Mouse (Mus musculus): ENCODE data around the gene Stk16. TPM values are rescaled to one million over a fixed set of nuclear protein-coding genes. Genes with fewer than 3 reads are reported as not detected.
A peak's percentile ranks its signal among the peaks of the same experiment; 100 is the strongest.
"Not testable (repeated sequence)": the region's sequence is repeated elsewhere in the genome, so short reads cannot be mapped to it uniquely, and the experiment has no call there.

Stk16 gene
- polyA plus RNA-seq, 1 experiment = 60.2 TPM

GRCm38 (mm10) chr1:75219531-75219930, 8.9 kb downstream of the Stk16 start, which contains the start of gene Tuba4a:
TSS of gene Tuba4a (minus strand) at chr1:75219865.
- H3K4me1 ChIP-seq (ENCODE audit: control insufficient read depth, insufficient read depth, insufficient read length, low read length) = peaks cover 8% of the 10 kb centered on the region
- H3K4me3 ChIP-seq (ENCODE audit: insufficient read depth, low read depth, low read length) = peak within 1 kb of the TSS; percentile 74
- H3K27ac ChIP-seq (replicated peaks; ENCODE audit: low read depth, low read length) = peak within 1 kb of the TSS; percentile 58

GRCm38 (mm10) chr1:75221538-75221937, 10.9 kb downstream of the Stk16 start:
- Histone ChIP-seq H3K4me3 (ENCODE audit: insufficient read depth, low read depth, low read length) (no peak overlapping the region), H3K4me1 (ENCODE audit: control insufficient read depth, insufficient read depth, insufficient read length, low read length) (peaks cover 2% of the 10 kb centered on the region; the same call in 1 of the 2 replicates), H3K27ac (replicated peaks; ENCODE audit: low read depth, low read length) (no peak overlapping the region)

- Histone ChIP-seq H3K4me3 (ENCODE audit: insufficient read depth, low read depth, low read length) (no peak overlapping the region), H3K27ac (replicated peaks; ENCODE audit: low read depth, low read length) (no peak overlapping the region), H3K4me1 (ENCODE audit: control insufficient read depth, insufficient read depth, insufficient read length, low read length) (peaks cover 2% of the 10 kb centered on the region; the same call in 1 of the 2 replicates)
Observed at GRCm38 (mm10) chr1:75222926-75223325, 12.3 kb downstream of the Stk16 start.

GRCm38 (mm10) chr1:75223532-75223931, 12.9 kb downstream of the Stk16 start:
- peaks cover 2% of the 10 kb centered on the region; the same call in 1 of the 2 replicates for H3K4me1 ChIP-seq (ENCODE audit: control insufficient read depth, insufficient read depth, insufficient read length, low read length)
- H3K4me3 ChIP-seq (ENCODE audit: insufficient read depth, low read depth, low read length) = no peak overlapping the region
- no peak overlapping the region for H3K27ac ChIP-seq (replicated peaks; ENCODE audit: low read depth, low read length)

GRCm38 (mm10) chr1:75225473-75225872, 14.8 kb downstream of the Stk16 start:
- Histone ChIP-seq H3K4me3 (ENCODE audit: insufficient read depth, low read depth, low read length) (no peak overlapping the region), H3K4me1 (ENCODE audit: control insufficient read depth, insufficient read depth, insufficient read length, low read length) (no peaks in the 10 kb centered on the region), H3K27ac (replicated peaks; ENCODE audit: low read depth, low read length) (no peak overlapping the region)

GRCm38 (mm10) chr1:75226138-75226537, 15.5 kb downstream of the Stk16 start:
- H3K27ac ChIP-seq (replicated peaks; ENCODE audit: low read depth, low read length) = no peak overlapping the region
- H3K4me1 ChIP-seq (ENCODE audit: control insufficient read depth, insufficient read depth, insufficient read length, low read length) = no peaks in the 10 kb centered on the region
- H3K4me3 ChIP-seq (ENCODE audit: insufficient read depth, low read depth, low read length) = no peak overlapping the region

- Histone ChIP-seq H3K4me3 (ENCODE audit: insufficient read depth, low read depth, low read length) (no peak overlapping the region), H3K4me1 (ENCODE audit: control insufficient read depth, insufficient read depth, insufficient read length, low read length) (no peaks in the 10 kb centered on the region), H3K27ac (replicated peaks; ENCODE audit: low read depth, low read length) (no peak overlapping the region)
Observed at GRCm38 (mm10) chr1:75227653-75228052, 17.0 kb downstream of the Stk16 start.

- Histone ChIP-seq H3K4me1 (ENCODE audit: control insufficient read depth, insufficient read depth, insufficient read length, low read length) (no peaks in the 10 kb centered on the region), H3K27ac (replicated peaks; ENCODE audit: low read depth, low read length) (no peak overlapping the region), H3K4me3 (ENCODE audit: insufficient read depth, low read depth, low read length) (no peak overlapping the region)
Observed at GRCm38 (mm10) chr1:75229158-75229557, 18.5 kb downstream of the Stk16 start.

- no peak overlapping the region for H3K27ac ChIP-seq (replicated peaks; ENCODE audit: low read depth, low read length)
- peaks cover 5% of the 10 kb centered on the region; the same call in 1 of the 2 replicates for H3K4me1 ChIP-seq (ENCODE audit: control insufficient read depth, insufficient read depth, insufficient read length, low read length)
- no peak overlapping the region for H3K4me3 ChIP-seq (ENCODE audit: insufficient read depth, low read depth, low read length)
Observed at GRCm38 (mm10) chr1:75230335-75230994, 19.8 kb downstream of the Stk16 start.

- no peak overlapping the region for H3K4me3 ChIP-seq (ENCODE audit: insufficient read depth, low read depth, low read length)
- no peak overlapping the region for H3K27ac ChIP-seq (replicated peaks; ENCODE audit: low read depth, low read length)
- H3K4me1 ChIP-seq (ENCODE audit: control insufficient read depth, insufficient read depth, insufficient read length, low read length) = peaks cover 9% of the 10 kb centered on the region
Observed at GRCm38 (mm10) chr1:75231224-75231623, 20.6 kb downstream of the Stk16 start.

GRCm38 (mm10) chr1:75231664-75232152, 21.1 kb downstream of the Stk16 start, which contains the start of gene A630095N17Rik:
TSS of gene A630095N17Rik (minus strand) at chr1:75232102.
- peaks cover 9% of the 10 kb centered on the region for H3K4me1 ChIP-seq (ENCODE audit: control insufficient read depth, insufficient read depth, insufficient read length, low read length)
- no peak within 1 kb of the TSS for H3K4me3 ChIP-seq (ENCODE audit: insufficient read depth, low read depth, low read length)
- H3K27ac ChIP-seq (replicated peaks; ENCODE audit: low read depth, low read length) = no peak within 1 kb of the TSS

- not testable (repeated sequence) for H3K4me1 ChIP-seq (ENCODE audit: control insufficient read depth, insufficient read depth, insufficient read length, low read length); H3K27ac ChIP-seq (replicated peaks; ENCODE audit: low read depth, low read length); H3K4me3 ChIP-seq (ENCODE audit: insufficient read depth, low read depth, low read length)
Observed at GRCm38 (mm10) chr1:75232489-75232888, 21.9 kb downstream of the Stk16 start.

- H3K27ac ChIP-seq (replicated peaks; ENCODE audit: low read depth, low read length) = no peak overlapping the region
- no peak overlapping the region for H3K4me3 ChIP-seq (ENCODE audit: insufficient read depth, low read depth, low read length)
- H3K4me1 ChIP-seq (ENCODE audit: control insufficient read depth, insufficient read depth, insufficient read length, low read length) = peaks cover 9% of the 10 kb centered on the region
Observed at GRCm38 (mm10) chr1:75234606-75235005, 24.0 kb downstream of the Stk16 start.

- H3K4me1 ChIP-seq (ENCODE audit: control insufficient read depth, insufficient read depth, insufficient read length, low read length) = peaks cover 9% of the 10 kb centered on the region
- H3K27ac ChIP-seq (replicated peaks; ENCODE audit: low read depth, low read length) = peak within 1 kb of the TSS; percentile 99
- peak within 1 kb of the TSS; percentile 82 for H3K4me3 ChIP-seq (ENCODE audit: insufficient read depth, low read depth, low read length)
Observed at GRCm38 (mm10) chr1:75236117-75237050, 25.7 kb downstream of the Stk16 start, which contains the start of gene Dnajb2. TSS of gene Dnajb2 (plus strand) at chr1:75236406.

GRCm38 (mm10) chr1:75239591-75239990, 29.0 kb downstream of the Stk16 start:
- peaks cover 9% of the 10 kb centered on the region for H3K4me1 ChIP-seq (ENCODE audit: control insufficient read depth, insufficient read depth, insufficient read length, low read length)
- H3K27ac ChIP-seq (replicated peaks; ENCODE audit: low read depth, low read length) = no peak overlapping the region
- no peak overlapping the region for H3K4me3 ChIP-seq (ENCODE audit: insufficient read depth, low read depth, low read length)

All from brown adipose tissue, adult 24 weeks (tissue).